Mouse (Mus musculus) E14TG2a.4 (cell line): ENCODE data around the gene Scrn3.

ENCODE experiments used
- CTCF ChIP-seq: conservative IDR thresholded peaks from 2 replicates; pipeline ENCODE4 v1.5.1; 2014; ENCODE audit warnings: low read length
- NANOG ChIP-seq: IDR thresholded peaks from 2 replicates; pipeline ENCODE4 v1.6.1; 2014; ENCODE audit warnings: borderline replicate concordance, low read length, mixed read lengths
- POU5F1 ChIP-seq: IDR thresholded peaks from 2 replicates; pipeline ENCODE4 v1.6.1; 2014; ENCODE audit warnings: low read length, borderline replicate concordance

GRCm38 (mm10) chr2:73347136-73347535, 34.7 kb downstream of the Scrn3 start:
- TF ChIP-seq CTCF = no peak
- TF ChIP-seq POU5F1 = no peak
- TF ChIP-seq NANOG = no peak
